Mouse (Mus musculus): ENCODE results near the gene Ralgps1. TPM values are rescaled to one million over a fixed set of nuclear protein-coding genes. Genes with fewer than 3 reads are reported as not detected.

Ralgps1 gene
- total RNA-seq, 4 experiments from 2014 or later: 59.8 to 68.0 (median 67.1) TPM

GRCm38 (mm10) chr2:33086016-33086596, 285.2 kb downstream of the Ralgps1 start:
- DNase-seq (ENCODE audit: low spot score in 2 of 2): no peak

GRCm38 (mm10) chr2:33084221-33084620, 287.1 kb downstream of the Ralgps1 start:
- no peak for DNase-seq (ENCODE audit: low spot score in 2 of 2)

Small RNAs within 50 kb of the gene (microRNA-seq; reads per million reads assigned to microRNA genes)
- gene Gm25998: 0 reads per million in 2 experiments

Other genes starting within 250 kb of the Ralgps1 start
- 100 to 1,000 TPM in 3 of 4 experiments, 10 to 100 TPM in 1; 90.0 to 133 (median 114) TPM for gene Garnl3, start 239.8 kb downstream of the Ralgps1 start, total RNA-seq (2022)
- gene Angptl2, start 155.4 kb downstream of the Ralgps1 start, total RNA-seq (2022): 1 to 10 TPM; 4.0 to 4.7 (median 4.3) TPM
- 10 to 100 TPM; 22.7 to 30.4 (median 24.4) TPM for gene Zbtb34, start 59.8 kb upstream of the Ralgps1 start, total RNA-seq (2022)
- 10 to 100 TPM; 23.9 to 30.4 (median 29.1) TPM for gene Zbtb43, start 97.1 kb upstream of the Ralgps1 start, total RNA-seq (2022)